Mouse (Mus musculus) neural tube, embryonic 11.5 days (tissue): ENCODE results near the gene Rac2. TPM values are rescaled to one million over a fixed set of nuclear protein-coding genes. Genes with fewer than 3 reads are reported as not detected.

Experiments
- ATAC-seq: fragments of 200-750 bp; cut with Nextera tagmentation; 2 replicates; pipeline ENCODE4 v1.8.0; 2017; ENCODE audit warnings: moderate number of reproducible peaks, mild to moderate bottlenecking, moderate TSS enrichment, moderate library complexity; ENCODE audit not compliant: insufficient read depth, low FRiP score, low TSS enrichment
- DNase-seq: peaks from one replicate; pipeline ENCODE4 v3.0.0-alpha.2; 2015; ENCODE audit warnings: low spot score
- H3K27ac ChIP-seq: fragments of 300-500 bp; sonication (generic); 2 replicates; pipeline ENCODE4 v1.5.1; 2014; ENCODE audit warnings: low read depth, mild to moderate bottlenecking, low read length
- H3K27me3 ChIP-seq: fragments of 300-500 bp; sonication (generic); 2 replicates; pipeline ENCODE4 v1.6.1; 2014; ENCODE audit warnings: mild to moderate bottlenecking, low read length, mixed read lengths; ENCODE audit not compliant: control insufficient read depth, insufficient read depth
- H3K36me3 ChIP-seq: fragments of 300-500 bp; sonication (generic); 2 replicates; pipeline ENCODE4 v1.6.1; 2014; ENCODE audit warnings: mild to moderate bottlenecking, low read length, moderate library complexity, mixed read lengths; ENCODE audit not compliant: control insufficient read depth, insufficient read depth
- H3K4me1 ChIP-seq: fragments of 300-500 bp; sonication (generic); 2 replicates; pipeline ENCODE4 v1.6.1; 2014; ENCODE audit warnings: low read length, mixed read lengths; ENCODE audit not compliant: control insufficient read depth, insufficient read depth
- H3K4me2 ChIP-seq: fragments of 300-500 bp; sonication (generic); 2 replicates; pipeline ENCODE4 v1.6.1; 2014; ENCODE audit warnings: low read depth, mild to moderate bottlenecking, moderate library complexity
- H3K4me3 ChIP-seq: fragments of 300-500 bp; sonication (generic); 2 replicates; pipeline ENCODE4 v1.5.1; 2014; ENCODE audit warnings: low read depth, low read length
- H3K9ac ChIP-seq: fragments of 300-500 bp; sonication (generic); 2 replicates; pipeline ENCODE4 v1.6.1; 2014; ENCODE audit warnings: mild to moderate bottlenecking, low read length
- H3K9me3 ChIP-seq: fragments of 300-500 bp; sonication (generic); 2 replicates; pipeline ENCODE4 v1.6.1; 2016; ENCODE audit warnings: low read length; ENCODE audit not compliant: control insufficient read depth
- WGBS: fragments of 180-500 bp; shearing (Covaris S2); extraction: QIAGEN DNeasy Blood & Tissue Kit; methylation state at CpG from one replicate; pipeline ENCODE4 v1.1.7; 2014; 5-methylcytosine and 5-hydroxymethylcytosine counted together
- polyA plus RNA-seq: library from polyadenylated mRNA; unstranded; fragments of >200 nt; fragmentation: Nextera tagmentation; extraction: Ambion mirVana; gene quantifications from 2 replicates; pipeline ENCODE4 v1.2.1, GENCODE M21; 2014

Rac2 gene
- polyA plus RNA-seq, 1 experiment from 2014 or later, result 8.5 TPM

GRCm38 (mm10) chr15:78599529-78600193 is 27.1 kb upstream of the Rac2 start:
- Histone ChIP-seq H3K9ac (no peak overlapping the region), H3K4me3 (no peak overlapping the region), H3K4me2 (no peak overlapping the region), H3K27me3 (no peaks in the 10 kb centered on the region), H3K36me3 (no peaks in the 10 kb centered on the region), H3K27ac (no peak overlapping the region), H3K4me1 (no peaks in the 10 kb centered on the region), H3K9me3 (no peaks in the 10 kb centered on the region)
- no peak for ATAC-seq
- WGBS, result 81% methylated on average over 13 of the region's 13 CpGs
- DNase-seq, result no peak

- no peak overlapping the region for H3K9ac ChIP-seq
- no peak for ATAC-seq
- H3K4me2 ChIP-seq, result no peak overlapping the region
- 83% methylated on average over 6 of the region's 6 CpGs for WGBS
- H3K36me3 ChIP-seq, result no peaks in the 10 kb centered on the region
- no peak overlapping the region for H3K27ac ChIP-seq
- no peaks in the 10 kb centered on the region for H3K9me3 ChIP-seq
- H3K27me3 ChIP-seq, result no peaks in the 10 kb centered on the region
- no peak for DNase-seq
- no peaks in the 10 kb centered on the region for H3K4me1 ChIP-seq
- no peak overlapping the region for H3K4me3 ChIP-seq
Observed at GRCm38 (mm10) chr15:78599124-78599523, 26.5 kb upstream of the Rac2 start.

- 63% methylated on average over 4 of the region's 4 CpGs for WGBS
- Histone ChIP-seq H3K27ac (no peak overlapping the region), H3K4me2 (no peak overlapping the region), H3K27me3 (no peaks in the 10 kb centered on the region), H3K4me1 (no peaks in the 10 kb centered on the region), H3K9me3 (no peaks in the 10 kb centered on the region), H3K9ac (no peak overlapping the region), H3K4me3 (no peak overlapping the region), H3K36me3 (no peaks in the 10 kb centered on the region)
- ATAC-seq (no peak), DNase-seq (no peak)
Observed at GRCm38 (mm10) chr15:78597729-78598128, 25.1 kb upstream of the Rac2 start.

- Histone ChIP-seq H3K9me3 (no peaks in the 10 kb centered on the region), H3K4me2 (no peak within 1 kb of the TSS), H3K9ac (no peak within 1 kb of the TSS), H3K4me3 (no peak within 1 kb of the TSS), H3K27ac (no peak within 1 kb of the TSS), H3K27me3 (no peaks in the 10 kb centered on the region), H3K36me3 (no peaks in the 10 kb centered on the region), H3K4me1 (no peaks in the 10 kb centered on the region)
- DNase-seq, result no peak
- no peak for ATAC-seq
- WGBS, result 88% methylated on average over 7 of the region's 7 CpGs
Observed at GRCm38 (mm10) chr15:78596914-78597313, 24.3 kb upstream of the Rac2 start, which contains the start of gene Cyth4. Gene Cyth4, plus strand, starts transcription at chr15:78597047.

GRCm38 (mm10) chr15:78596504-78596903 is 23.9 kb upstream of the Rac2 start:
- no peak overlapping the region for H3K9ac ChIP-seq

GRCm38 (mm10) chr15:78595468-78595867 is 22.9 kb upstream of the Rac2 start:
- no peak for DNase-seq
- Histone ChIP-seq H3K4me2 (no peak overlapping the region), H3K9ac (no peak overlapping the region), H3K4me1 (no peaks in the 10 kb centered on the region), H3K27ac (no peak overlapping the region), H3K4me3 (no peak overlapping the region), H3K9me3 (no peaks in the 10 kb centered on the region), H3K36me3 (no peaks in the 10 kb centered on the region), H3K27me3 (no peaks in the 10 kb centered on the region)
- WGBS, result 67% methylated on average over 5 of the region's 5 CpGs
- no peak for ATAC-seq

More at GRCm38 (mm10) chr15:78596504-78596903, 23.9 kb upstream of the Rac2 start:
- Histone ChIP-seq H3K4me1 (no peaks in the 10 kb centered on the region), H3K36me3 (no peaks in the 10 kb centered on the region), H3K9me3 (no peaks in the 10 kb centered on the region), H3K4me2 (no peak overlapping the region), H3K27ac (no peak overlapping the region), H3K27me3 (no peaks in the 10 kb centered on the region), H3K4me3 (no peak overlapping the region)
- no peak for DNase-seq
- ATAC-seq, result no peak
- 90% methylated on average over 6 of the region's 6 CpGs for WGBS

- Histone ChIP-seq H3K36me3 (no peaks in the 10 kb centered on the region), H3K9ac (no peak overlapping the region), H3K4me1 (no peaks in the 10 kb centered on the region), H3K27ac (no peak overlapping the region), H3K4me2 (no peak overlapping the region), H3K27me3 (no peaks in the 10 kb centered on the region), H3K9me3 (no peaks in the 10 kb centered on the region), H3K4me3 (no peak overlapping the region)
- DNase-seq, result no peak
- WGBS, result 93% methylated on average over 2 of the region's 2 CpGs
- ATAC-seq, result no peak
Observed at GRCm38 (mm10) chr15:78594831-78595230, 22.2 kb upstream of the Rac2 start.

- Histone ChIP-seq H3K9ac (no peak overlapping the region), H3K36me3 (no peaks in the 10 kb centered on the region), H3K4me3 (no peak overlapping the region), H3K4me1 (no peaks in the 10 kb centered on the region), H3K9me3 (no peaks in the 10 kb centered on the region), H3K27ac (no peak overlapping the region), H3K4me2 (no peak overlapping the region), H3K27me3 (no peaks in the 10 kb centered on the region)
- WGBS, result 85% methylated on average over 7 of the region's 7 CpGs
- ATAC-seq, result no peak
- DNase-seq, result no peak
Observed at GRCm38 (mm10) chr15:78593896-78594425, 21.4 kb upstream of the Rac2 start.

- no peak overlapping the region for H3K27ac ChIP-seq
- H3K9me3 ChIP-seq, result no peaks in the 10 kb centered on the region
- 85% methylated on average over 14 of the region's 14 CpGs for WGBS
- H3K27me3 ChIP-seq, result no peaks in the 10 kb centered on the region
- no peak overlapping the region for H3K4me3 ChIP-seq
- H3K4me1 ChIP-seq, result no peaks in the 10 kb centered on the region
- H3K36me3 ChIP-seq, result no peaks in the 10 kb centered on the region
- no peak for ATAC-seq
- no peak overlapping the region for H3K9ac ChIP-seq
- no peak overlapping the region for H3K4me2 ChIP-seq
- no peak for DNase-seq
Observed at GRCm38 (mm10) chr15:78592452-78592968, 19.9 kb upstream of the Rac2 start.
